Mouse (Mus musculus) midbrain, embryonic 10.5 days (tissue): ENCODE results near the gene Tenm2. TPM values are rescaled to one million over a fixed set of nuclear protein-coding genes. Genes with fewer than 3 reads are reported as not detected.

Source experiments
- DNase-seq: peaks from one replicate; pipeline ENCODE4 v3.0.0-alpha.2; 2017; ENCODE audit warnings: low spot score
- H3K27ac ChIP-seq: fragments of 300-500 bp; sonication (generic); replicated peaks from 2 replicates; pipeline ENCODE4 v1.5.1; 2016; ENCODE audit warnings: mild to moderate bottlenecking
- H3K27me3 ChIP-seq: fragments of 300-500 bp; sonication (generic); 2 replicates; pipeline ENCODE4 v1.6.1; 2016; ENCODE audit warnings: low read depth, mild to moderate bottlenecking; ENCODE audit not compliant: poor library complexity, severe bottlenecking
- H3K36me3 ChIP-seq: fragments of 300-500 bp; sonication (generic); 2 replicates; pipeline ENCODE4 v1.6.1; 2016; ENCODE audit warnings: mild to moderate bottlenecking, moderate library complexity
- H3K4me1 ChIP-seq: fragments of 300-500 bp; sonication (generic); 2 replicates; pipeline ENCODE4 v1.6.1; 2016
- H3K4me3 ChIP-seq: fragments of 300-500 bp; sonication (generic); 2 replicates; pipeline ENCODE4 v1.5.1; 2016; ENCODE audit warnings: mild to moderate bottlenecking, moderate library complexity
- H3K9me3 ChIP-seq: fragments of 300-500 bp; sonication (generic); replicated peaks from 2 replicates; pipeline ENCODE4 v1.6.1; 2016; ENCODE audit warnings: mild to moderate bottlenecking
- WGBS: fragments of 180-500 bp; shearing (Covaris S2); methylation state at CpG from one replicate; pipeline ENCODE4 v1.1.7; 2016; 5-methylcytosine and 5-hydroxymethylcytosine counted together
- polyA plus RNA-seq: library from polyadenylated mRNA; unstranded; fragments of >200 nt; fragmentation: Nextera tagmentation; extraction: Ambion mirVana; gene quantifications from 2 replicates; pipeline ENCODE4 v1.2.1, GENCODE M21; 2016

The Tenm2 gene
- polyA plus RNA-seq, 1 experiment from 2014 or later = 4.2 TPM

DNA sequence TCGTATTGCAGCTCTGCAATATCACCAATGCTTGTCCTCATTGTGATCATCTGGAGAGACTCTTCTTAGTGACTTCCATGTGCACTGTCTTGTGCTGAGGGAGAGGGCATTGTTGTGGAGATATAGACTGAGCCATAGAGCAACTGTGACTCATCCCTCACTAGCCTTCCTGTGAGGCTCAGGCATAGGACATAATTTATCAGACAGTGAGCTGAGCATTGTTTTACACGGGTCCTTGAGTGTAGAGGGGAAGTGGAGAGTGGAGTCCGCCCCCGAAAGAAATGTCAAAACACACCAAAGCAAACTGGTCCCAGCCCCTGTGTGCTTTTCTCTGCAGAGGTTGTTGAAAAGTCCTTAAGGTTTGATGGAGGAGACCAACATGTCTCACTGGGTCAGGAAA, 704.1 kb downstream of the Tenm2 start:
- Histone ChIP-seq H3K27ac (no peak overlapping the region), H3K27me3 (no peaks in the 10 kb centered on the region), H3K9me3 (no peaks in the 10 kb centered on the region), H3K4me3 (no peak overlapping the region), H3K36me3 (no peaks in the 10 kb centered on the region), H3K4me1 (peaks cover 5% of the 10 kb centered on the region; the same call in 1 of the 2 replicates)
- WGBS = 94% methylated on average over 4 of the region's 4 CpGs
- no peak for DNase-seq

DNA sequence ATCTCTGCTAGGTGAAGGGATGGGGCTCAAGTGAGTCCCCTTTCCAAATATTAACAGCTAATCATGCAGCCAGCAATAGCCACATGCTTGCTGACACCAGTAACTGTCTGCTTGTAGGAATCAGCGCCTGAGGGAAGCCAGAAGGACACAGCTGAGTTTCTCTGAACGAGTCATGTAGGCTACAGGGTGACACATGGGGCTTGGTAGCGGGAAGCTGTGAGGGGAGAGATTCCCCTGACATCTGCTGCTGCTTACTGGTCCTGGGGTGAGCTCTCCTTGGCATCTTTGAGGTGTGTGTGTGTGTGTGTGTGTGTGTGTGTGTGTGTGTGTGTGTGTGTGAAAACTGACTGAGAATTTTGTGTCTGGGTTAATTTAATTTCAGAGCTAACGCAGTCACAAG, 708.3 kb downstream of the Tenm2 start:
- DNase-seq = no peak
- H3K27ac ChIP-seq = peak overlapping the region; percentile 57
- H3K4me1 ChIP-seq = peaks cover 5% of the 10 kb centered on the region; the same call in 1 of the 2 replicates
- H3K36me3 ChIP-seq = no peaks in the 10 kb centered on the region
- 78% methylated on average over 4 of the region's 4 CpGs for WGBS
- H3K4me3 ChIP-seq = no peak overlapping the region
- H3K27me3 ChIP-seq = no peaks in the 10 kb centered on the region
- H3K9me3 ChIP-seq = no peaks in the 10 kb centered on the region

DNA sequence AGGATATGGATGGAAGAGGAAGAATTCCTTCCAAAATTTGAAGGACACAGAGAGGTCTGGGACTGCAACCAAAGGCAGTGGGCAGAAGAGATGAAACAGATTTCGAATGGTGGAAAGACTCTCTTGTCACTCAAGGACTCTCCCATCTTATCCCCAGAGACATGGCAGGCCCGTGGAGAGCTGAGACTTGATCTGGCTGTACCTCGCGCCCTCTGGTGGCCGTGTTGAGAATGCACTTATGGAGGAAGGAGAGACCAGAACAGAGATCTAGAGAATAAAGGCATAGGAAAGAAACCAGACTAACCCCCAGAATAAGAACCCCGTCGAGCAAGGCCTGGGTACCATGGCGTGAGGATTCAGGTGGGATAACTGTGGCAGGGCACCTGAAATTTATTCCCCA, 709.4 kb downstream of the Tenm2 start:
- Histone ChIP-seq H3K4me1 (peaks cover 5% of the 10 kb centered on the region; the same call in 1 of the 2 replicates), H3K27ac (no peak overlapping the region), H3K9me3 (no peaks in the 10 kb centered on the region), H3K27me3 (no peaks in the 10 kb centered on the region), H3K36me3 (no peaks in the 10 kb centered on the region), H3K4me3 (no peak overlapping the region)
- peak; percentile 86 for DNase-seq
- 15% methylated on average over 8 of the region's 8 CpGs for WGBS

DNA sequence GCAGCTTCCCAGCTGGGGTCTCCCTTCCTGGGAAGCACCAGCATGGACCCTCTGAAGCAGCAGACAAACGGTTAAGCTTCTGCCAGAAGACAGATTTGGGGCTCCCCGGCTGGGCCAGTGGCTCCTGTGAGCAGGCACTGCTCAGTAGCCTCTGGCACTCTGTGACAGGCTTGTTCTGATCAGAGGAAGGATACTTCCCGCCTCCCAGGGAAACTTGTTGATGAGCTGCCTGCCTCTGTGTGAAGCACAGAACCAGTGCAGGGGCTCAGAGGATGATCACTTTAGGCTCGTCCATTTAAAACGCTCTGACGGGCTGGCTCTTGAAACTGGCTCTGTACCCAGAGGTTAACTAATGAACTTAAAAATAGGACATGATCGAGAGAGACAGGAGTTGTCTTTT, 723.3 kb downstream of the Tenm2 start:
- H3K36me3 ChIP-seq = peaks cover 9% of the 10 kb centered on the region; the same call in 1 of the 2 replicates
- H3K9me3 ChIP-seq = peaks cover 9% of the 10 kb centered on the region; the same call in 1 of the 2 replicates
- DNase-seq = no peak
- no peaks in the 10 kb centered on the region for H3K27me3 ChIP-seq
- no peak overlapping the region for H3K4me3 ChIP-seq
- H3K27ac ChIP-seq = peak overlapping the region; percentile 38; the same call in 1 of the 2 replicates
- 41% methylated on average over 7 of the region's 7 CpGs for WGBS
- peaks cover 14% of the 10 kb centered on the region for H3K4me1 ChIP-seq

DNA sequence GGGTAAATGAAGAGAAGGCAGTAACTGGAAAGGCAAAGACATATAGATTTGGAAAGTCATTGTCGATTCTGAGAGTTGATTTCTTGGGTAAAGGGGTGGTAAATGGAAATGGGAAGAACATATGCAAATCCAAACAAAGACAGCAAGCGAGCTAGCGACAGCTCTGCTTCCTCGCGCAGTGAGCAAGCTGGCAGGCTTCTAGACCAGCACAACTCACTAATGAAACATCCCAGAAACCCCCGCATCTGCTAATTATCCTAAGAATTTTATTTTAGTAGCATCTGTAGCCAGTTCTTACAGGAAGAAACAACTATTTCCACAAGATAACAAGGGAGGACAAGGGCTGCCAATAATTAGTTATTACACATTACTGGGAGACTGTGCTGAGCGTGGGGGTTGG, 727.5 kb downstream of the Tenm2 start:
- no peak for DNase-seq
- no peaks in the 10 kb centered on the region for H3K27me3 ChIP-seq
- no peak overlapping the region for H3K27ac ChIP-seq
- peaks cover 9% of the 10 kb centered on the region; the same call in 1 of the 2 replicates for H3K9me3 ChIP-seq
- peaks cover 28% of the 10 kb centered on the region for H3K4me1 ChIP-seq
- peaks cover 9% of the 10 kb centered on the region; the same call in 1 of the 2 replicates for H3K36me3 ChIP-seq
- H3K4me3 ChIP-seq = no peak overlapping the region
- WGBS = 80% methylated on average over 7 of the region's 7 CpGs

DNA sequence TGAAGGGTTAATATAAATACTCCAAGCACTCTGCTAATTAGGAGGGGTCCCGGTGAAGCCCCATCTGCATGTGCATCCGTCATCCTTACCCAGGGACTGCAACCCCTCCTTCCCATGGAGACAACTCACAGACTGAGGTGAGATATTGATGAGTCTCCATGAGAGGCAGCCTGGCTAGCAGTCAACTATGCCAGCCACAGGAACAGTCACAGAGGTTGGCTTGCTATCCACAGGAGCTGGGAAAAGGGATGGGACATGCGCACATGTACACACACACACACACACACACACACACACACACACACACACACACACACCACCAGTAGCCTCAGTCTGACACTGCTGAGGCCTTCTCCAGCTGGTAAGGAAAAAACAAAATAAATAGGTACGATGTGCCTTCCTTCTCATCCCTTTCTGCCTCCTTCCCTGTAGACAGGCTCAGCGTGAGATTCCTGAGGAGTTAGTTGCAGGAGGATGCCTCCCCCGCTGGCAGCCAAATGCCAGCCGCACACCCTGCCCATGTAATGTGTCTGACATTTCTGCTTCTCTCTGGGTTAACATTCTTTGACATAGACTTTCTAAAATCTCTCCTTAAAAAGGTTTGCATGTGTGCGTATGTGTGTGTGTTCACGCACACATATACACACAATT, 740.7 kb downstream of the Tenm2 start:
- Histone ChIP-seq H3K4me3 (no peak overlapping the region), H3K27me3 (no peaks in the 10 kb centered on the region), H3K27ac (no peak overlapping the region), H3K4me1 (no peaks in the 10 kb centered on the region), H3K36me3 (no peaks in the 10 kb centered on the region), H3K9me3 (no peaks in the 10 kb centered on the region)
- 74% methylated on average over 9 of the region's 9 CpGs for WGBS
- no peak for DNase-seq

DNA sequence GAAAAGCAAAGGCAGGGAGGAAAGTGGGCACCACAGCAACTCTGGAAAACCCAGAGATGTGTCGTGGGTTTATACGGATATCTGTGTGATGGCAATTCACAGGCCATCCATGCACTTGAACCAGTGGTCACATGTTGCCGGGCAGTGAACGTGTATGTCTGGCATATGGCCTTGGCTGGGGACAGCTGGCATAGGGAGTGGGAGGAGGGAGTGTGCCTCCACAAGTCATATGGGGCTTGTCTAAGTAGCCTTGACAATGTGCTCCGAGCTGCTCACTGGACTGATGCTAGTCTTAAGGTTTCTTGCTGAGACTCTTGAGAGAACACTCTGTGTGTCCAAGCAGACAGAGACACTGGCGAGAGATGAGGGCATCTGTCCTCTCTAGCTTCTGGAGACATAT, 743.5 kb downstream of the Tenm2 start:
- H3K27me3 ChIP-seq = no peaks in the 10 kb centered on the region
- no peak overlapping the region for H3K4me3 ChIP-seq
- H3K27ac ChIP-seq = no peak overlapping the region
- 83% methylated on average over 6 of the region's 6 CpGs for WGBS
- no peak for DNase-seq
- H3K9me3 ChIP-seq = no peaks in the 10 kb centered on the region
- H3K4me1 ChIP-seq = no peaks in the 10 kb centered on the region
- H3K36me3 ChIP-seq = no peaks in the 10 kb centered on the region

DNA sequence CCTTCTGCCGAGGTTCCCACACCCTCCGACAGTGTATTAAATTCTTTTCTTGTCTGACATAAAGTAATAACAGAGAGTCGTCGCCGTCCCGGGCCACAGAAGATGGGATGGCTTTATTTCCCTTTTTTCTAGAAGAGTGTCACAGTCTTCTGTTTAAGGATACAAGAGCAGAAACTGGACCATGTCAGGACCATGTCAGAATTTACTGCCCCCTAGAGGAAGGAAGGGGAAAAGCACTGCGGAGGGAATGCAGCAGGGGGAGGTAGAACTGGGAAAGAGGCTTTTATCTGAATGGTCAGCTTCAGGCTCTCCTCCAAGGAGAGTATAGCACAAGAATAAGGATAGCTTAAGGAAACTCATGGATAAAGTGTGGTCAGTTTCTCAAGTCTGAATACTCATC, 745.7 kb downstream of the Tenm2 start:
- 65% methylated on average over 7 of the region's 7 CpGs for WGBS
- peak; percentile 35 for DNase-seq
- Histone ChIP-seq H3K36me3 (no peaks in the 10 kb centered on the region), H3K27ac (no peak overlapping the region), H3K27me3 (no peaks in the 10 kb centered on the region), H3K4me1 (0 out of 2 replicates have a peak, but pooled peaks cover 3% of the 10 kb centered on the region), H3K9me3 (no peaks in the 10 kb centered on the region), H3K4me3 (no peak overlapping the region)

DNA sequence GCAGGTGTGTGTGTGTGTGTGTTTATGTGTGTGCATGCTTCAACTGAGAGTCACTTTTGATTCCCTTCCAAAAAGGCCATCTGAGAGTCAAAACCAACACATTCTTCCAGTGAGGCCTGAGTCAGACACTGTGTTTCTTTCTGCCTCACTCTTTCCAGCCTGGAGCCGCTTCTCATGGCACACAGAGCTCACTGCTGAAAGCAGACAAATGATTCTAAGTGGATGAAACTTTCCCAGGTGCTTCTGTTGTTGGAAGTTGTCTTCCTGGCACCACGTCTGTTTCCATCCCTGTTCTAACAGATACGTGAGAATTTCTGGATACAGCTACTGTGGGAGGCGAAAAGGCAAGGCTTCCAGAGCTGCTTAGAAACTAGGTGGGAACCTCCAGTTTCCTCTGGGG, 747.1 kb downstream of the Tenm2 start:
- Histone ChIP-seq H3K36me3 (no peaks in the 10 kb centered on the region), H3K4me1 (peaks cover 11% of the 10 kb centered on the region), H3K9me3 (no peaks in the 10 kb centered on the region), H3K4me3 (no peak overlapping the region), H3K27me3 (no peaks in the 10 kb centered on the region), H3K27ac (no peak overlapping the region)
- WGBS = 89% methylated on average over 4 of the region's 4 CpGs
- no peak for DNase-seq

DNA sequence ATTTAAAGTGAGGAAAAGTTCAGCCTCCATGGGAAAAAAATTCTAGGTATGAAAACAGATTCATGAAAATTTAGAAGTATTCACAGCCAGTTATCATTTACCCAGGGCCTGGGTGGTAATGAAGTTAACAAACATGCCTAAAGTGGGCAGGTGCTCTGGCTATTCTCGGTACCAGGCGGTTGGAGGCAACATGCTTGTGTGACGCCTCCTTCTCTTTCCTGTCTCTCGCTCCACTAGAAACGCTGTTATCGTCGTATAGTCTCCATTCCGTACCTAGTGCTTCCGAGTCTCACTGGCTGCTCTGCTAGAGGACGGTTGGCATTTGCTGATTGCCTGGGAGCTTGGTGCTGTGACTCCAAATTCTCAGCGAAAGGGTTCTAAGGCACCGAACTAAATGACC, 749.7 kb downstream of the Tenm2 start:
- DNase-seq = no peak
- no peak overlapping the region for H3K27ac ChIP-seq
- WGBS = 73% methylated on average over 12 of the region's 12 CpGs

DNA sequence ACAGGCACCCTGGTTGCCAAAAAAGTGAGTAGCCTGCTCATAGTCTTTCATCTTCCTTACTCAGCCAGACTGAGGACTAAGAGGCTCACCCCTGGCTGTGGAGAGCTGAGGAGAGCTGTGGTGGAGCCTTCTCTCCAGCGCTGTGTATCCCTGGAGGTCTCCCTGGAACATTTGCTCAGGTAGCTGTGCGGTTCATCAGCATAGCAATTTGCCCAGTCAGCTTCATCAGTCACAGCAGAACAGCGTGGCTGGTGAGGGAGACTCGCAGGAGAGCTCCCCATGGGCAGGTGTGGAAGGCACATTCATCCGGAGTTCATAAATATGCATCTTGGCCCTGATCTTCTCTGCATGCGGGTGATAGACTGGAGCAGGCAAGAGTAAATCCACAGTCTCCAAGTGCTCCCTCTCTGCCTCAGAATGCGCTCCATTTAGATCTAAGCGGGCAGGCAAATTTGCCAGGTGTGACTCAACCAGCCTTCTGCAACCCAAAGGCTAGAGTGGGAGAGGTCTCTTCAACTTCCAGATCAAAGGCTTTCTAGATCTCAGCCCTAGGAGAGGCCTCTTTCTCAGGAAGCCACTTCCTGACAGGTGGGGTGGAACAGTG, 751.2 kb downstream of the Tenm2 start:
- DNase-seq = no peak
- no peak overlapping the region for H3K4me3 ChIP-seq
- H3K36me3 ChIP-seq = no peaks in the 10 kb centered on the region
- H3K27me3 ChIP-seq = 0 out of 2 replicates have a peak, but pooled peaks cover 5% of the 10 kb centered on the region
- H3K4me1 ChIP-seq = peaks cover 20% of the 10 kb centered on the region
- H3K27ac ChIP-seq = no peak overlapping the region
- WGBS = 59% methylated on average over 8 of the region's 8 CpGs
- no peaks in the 10 kb centered on the region for H3K9me3 ChIP-seq

More for the DNA sequence above, 749.7 kb downstream of the Tenm2 start:
- no peaks in the 10 kb centered on the region for H3K9me3 ChIP-seq
- H3K27me3 ChIP-seq = no peaks in the 10 kb centered on the region
- peaks cover 20% of the 10 kb centered on the region for H3K4me1 ChIP-seq
- H3K36me3 ChIP-seq = no peaks in the 10 kb centered on the region
- H3K4me3 ChIP-seq = no peak overlapping the region

DNA sequence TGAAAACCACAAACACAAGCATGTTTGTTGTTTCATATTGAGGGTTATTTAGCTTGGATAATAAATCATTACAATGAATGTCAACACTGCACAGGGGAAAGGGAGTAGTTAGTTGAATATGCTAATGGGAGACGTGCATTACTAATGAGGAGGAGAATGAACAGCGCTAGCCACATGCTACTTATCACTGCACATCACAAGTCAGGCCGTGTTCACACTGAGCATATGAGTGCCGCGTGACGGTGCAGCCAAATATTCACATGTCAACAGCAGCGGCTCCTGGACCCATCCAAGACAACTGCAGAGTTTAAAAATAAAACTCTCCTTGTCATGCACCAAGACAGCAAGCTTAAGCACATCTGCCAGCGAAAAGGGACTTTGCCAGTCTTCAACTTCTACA, 753.6 kb downstream of the Tenm2 start:
- H3K27ac ChIP-seq = no peak overlapping the region
- 93% methylated on average over 8 of the region's 8 CpGs for WGBS

DNA sequence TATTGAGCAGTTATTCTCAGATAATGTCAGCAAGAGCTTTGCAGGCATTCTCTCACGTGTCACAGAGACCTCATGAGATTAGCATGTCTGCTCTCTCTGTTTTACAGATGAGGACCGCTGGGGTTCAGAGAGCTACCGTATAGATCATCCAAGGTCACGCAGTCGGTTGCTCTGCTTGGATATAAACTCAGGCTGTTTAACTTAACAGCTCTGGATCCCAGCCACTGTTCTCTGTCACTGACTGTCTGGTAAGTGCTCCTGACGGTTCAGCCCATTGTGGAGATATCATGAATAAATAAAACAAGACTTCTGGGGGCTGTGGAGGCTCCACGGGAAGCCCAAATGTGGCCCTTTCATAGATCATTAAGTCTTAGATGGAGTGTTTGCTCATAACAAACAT, 754.2 kb downstream of the Tenm2 start:
- peaks cover 33% of the 10 kb centered on the region for H3K4me1 ChIP-seq
- no peaks in the 10 kb centered on the region for H3K9me3 ChIP-seq
- H3K4me3 ChIP-seq = no peak overlapping the region
- H3K27me3 ChIP-seq = peaks cover 5% of the 10 kb centered on the region; the same call in 1 of the 2 replicates
- no peaks in the 10 kb centered on the region for H3K36me3 ChIP-seq
- H3K27ac ChIP-seq = no peak overlapping the region
- 85% methylated on average over 7 of the region's 7 CpGs for WGBS
- no peak for DNase-seq

More for the DNA sequence above, 753.6 kb downstream of the Tenm2 start:
- Histone ChIP-seq H3K27me3 (0 out of 2 replicates have a peak, but pooled peaks cover 5% of the 10 kb centered on the region), H3K4me1 (peaks cover 33% of the 10 kb centered on the region), H3K9me3 (no peaks in the 10 kb centered on the region), H3K4me3 (no peak overlapping the region), H3K36me3 (no peaks in the 10 kb centered on the region)
- DNase-seq = no peak
